Comparison of ENCODE assay signal across 8 mouse cellular contexts in the genomic region with DNA sequence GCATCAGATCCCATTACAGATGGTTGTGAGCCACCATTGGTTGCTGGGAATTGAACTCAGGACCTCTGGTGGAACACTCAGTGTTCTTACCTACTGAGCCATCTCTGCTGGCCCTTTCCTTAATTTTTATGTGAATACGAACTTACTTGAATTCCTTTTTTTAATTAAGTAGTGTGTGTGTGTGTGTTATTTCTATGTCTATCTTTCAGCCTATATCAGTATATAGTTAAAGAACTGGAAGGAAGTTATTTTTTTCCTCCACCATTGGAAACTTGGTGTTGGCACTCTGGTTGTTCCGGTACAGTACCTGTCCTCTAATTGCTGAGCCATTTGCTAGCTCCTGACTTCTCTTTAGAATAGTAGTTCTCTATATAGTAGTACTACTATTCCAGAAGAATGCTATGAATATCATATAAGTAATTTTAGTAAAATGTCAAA. TPM values are rescaled to one million over a fixed set of nuclear protein-coding genes. Genes with fewer than 3 reads are reported as not detected.
DNase-seq lines count a peak whose midpoint lies in the region; ATAC-seq and TF ChIP-seq lines count a peak whose summit lies in the region.

No protein-coding gene starts in this region.

- no peaks in the 10 kb centered on the region; the same call in 1 of the 2 replicates for H3K4me1 ChIP-seq in cerebellum, adult 2 months (ENCODE audit: control insufficient read depth, insufficient read depth, low read length)
- H3K4me1 ChIP-seq in G1E (ENCODE audit: insufficient read depth, low read depth, low read length) = peaks cover 24% of the 10 kb centered on the region
- peaks cover 7% of the 10 kb centered on the region; the same call in 1 of the 2 replicates for H3K4me1 ChIP-seq in forebrain, embryonic 13.5 days
- H3K4me1 ChIP-seq in limb, embryonic 14.5 days (ENCODE audit: control insufficient read depth, insufficient read depth, low read length) = no peaks in the 10 kb centered on the region
- 0 out of 2 replicates have a peak, but pooled peaks cover 3% of the 10 kb centered on the region for H3K4me1 ChIP-seq in stomach, embryonic 15.5 days

- no peaks in the 10 kb centered on the region for H3K36me3 ChIP-seq in G1E (replicated peaks)
- no peaks in the 10 kb centered on the region for H3K36me3 ChIP-seq in forebrain, embryonic 13.5 days (ENCODE audit: poor library complexity, severe bottlenecking)
- H3K36me3 ChIP-seq in limb, embryonic 14.5 days (ENCODE audit: control insufficient read depth, insufficient read depth, low read length) = no peaks in the 10 kb centered on the region
- no peaks in the 10 kb centered on the region for H3K36me3 ChIP-seq in stomach, embryonic 15.5 days

- no peak for TF ChIP-seq CTCF in cerebellum, adult 2 months (IDR thresholded peaks at IDR 0.05; ENCODE audit: borderline replicate concordance, insufficient read depth, low read depth, low read length)
- TF ChIP-seq CTCF in G1E (IDR thresholded peaks at IDR 0.05; ENCODE audit: low read depth, low read length) = no peak

- peak overlapping the region; percentile 75 for H3K4me3 ChIP-seq in cerebellum, adult 2 months (replicated peaks; ENCODE audit: insufficient read depth, low read depth, low read length)
- H3K4me3 ChIP-seq in G1E (ENCODE audit: low read depth, low read length) = peak overlapping the region; percentile 65
- peak overlapping the region; percentile 45 for H3K4me3 ChIP-seq in forebrain, embryonic 13.5 days
- H3K4me3 ChIP-seq in limb, embryonic 14.5 days (replicated peaks; ENCODE audit: low read length) = peak overlapping the region; percentile 48
- peak overlapping the region; percentile 54 for H3K4me3 ChIP-seq in stomach, embryonic 15.5 days (replicated peaks)

- peak overlapping the region; percentile 52 for H3K4me2 ChIP-seq in forebrain, embryonic 13.5 days
- peak overlapping the region; percentile 43 for H3K4me2 ChIP-seq in limb, embryonic 14.5 days (replicated peaks; ENCODE audit: low read depth, low read length, severe bottlenecking)
- peak overlapping the region; percentile 48 for H3K4me2 ChIP-seq in stomach, embryonic 15.5 days

- ATAC-seq in G1E (ENCODE audit: extremely low read depth, insufficient number of reproducible peaks, low FRiP score, poor library complexity, severe bottlenecking) = no peak
- 0 out of 2 replicates have a peak, but pooled peaks have one; percentile 13 for ATAC-seq in forebrain, embryonic 13.5 days
- peak; percentile 29 for ATAC-seq in limb, embryonic 14.5 days (ENCODE audit: low FRiP score, low read depth)
- no peak for ATAC-seq in stomach, embryonic 15.5 days (ENCODE audit: insufficient read depth, low FRiP score, low read depth)

- no peak overlapping the region for H3K27ac ChIP-seq in cerebellum, adult 2 months (ENCODE audit: insufficient read depth, low read length)
- H3K27ac ChIP-seq in forebrain, embryonic 13.5 days = no peak overlapping the region
- 0 out of 2 replicates have a peak overlapping the region, but pooled peaks have one; percentile 59 for H3K27ac ChIP-seq in limb, embryonic 14.5 days (replicated peaks; ENCODE audit: low read depth, low read length)
- peak overlapping the region; percentile 67; the same call in 1 of the 2 replicates for H3K27ac ChIP-seq in stomach, embryonic 15.5 days

- no peak overlapping the region for H3K9ac ChIP-seq in forebrain, embryonic 13.5 days
- H3K9ac ChIP-seq in limb, embryonic 14.5 days (ENCODE audit: low read depth, low read length, severe bottlenecking) = peak overlapping the region; percentile 40; the same call in 1 of the 2 replicates
- no peak overlapping the region; the same call in 1 of the 2 replicates for H3K9ac ChIP-seq in stomach, embryonic 15.5 days

- TF ChIP-seq POLR2A in cerebellum, adult 2 months (IDR thresholded peaks at IDR 0.05; ENCODE audit: borderline replicate concordance, insufficient read depth, low read length) = no peak
- TF ChIP-seq POLR2A in limb, embryonic 14.5 days (IDR thresholded peaks at IDR 0.05; ENCODE audit: borderline replicate concordance, extremely low read depth, insufficient read depth, insufficient read length) = no peak

- DNase-seq in cerebellum, adult 2 months = peak in 1 of 2 experiments; percentile 41
- DNase-seq in cerebellum, adult 18-20 months = no peak
- no peak for DNase-seq in G1E (ENCODE audit: low spot score)
- no peak for DNase-seq in limb, embryonic 14.5 days (ENCODE audit: low spot score)
- DNase-seq in spleen, postnatal 4 days (ENCODE audit: low spot score in 2 of 2) = no peak
- DNase-seq in right cerebral cortex, postnatal 4 days = no peak

- H3K9me3 ChIP-seq in G1E (replicated peaks) = peaks cover 3% of the 10 kb centered on the region
- no peaks in the 10 kb centered on the region; the same call in 1 of the 2 replicates for H3K9me3 ChIP-seq in forebrain, embryonic 13.5 days (replicated peaks)
- no peaks in the 10 kb centered on the region for H3K9me3 ChIP-seq in limb, embryonic 14.5 days (ENCODE audit: control insufficient read depth, low read length)
- H3K9me3 ChIP-seq in stomach, embryonic 15.5 days = no peaks in the 10 kb centered on the region

- no peaks in the 10 kb centered on the region for H3K27me3 ChIP-seq in cerebellum, adult 2 months (ENCODE audit: control insufficient read depth, insufficient read depth, low read length)
- 0 out of 2 replicates have a peak, but pooled peaks cover 2% of the 10 kb centered on the region for H3K27me3 ChIP-seq in G1E (ENCODE audit: insufficient read depth, low read length)
- H3K27me3 ChIP-seq in forebrain, embryonic 13.5 days = no peaks in the 10 kb centered on the region
- no peaks in the 10 kb centered on the region for H3K27me3 ChIP-seq in limb, embryonic 14.5 days (ENCODE audit: control insufficient read depth, insufficient read depth, low read length)
- no peaks in the 10 kb centered on the region for H3K27me3 ChIP-seq in stomach, embryonic 15.5 days (replicated peaks)

- WGBS in cerebellum, adult 2 months = 1% methylated on average over 2 of the region's 2 CpGs
- 6% methylated on average over 2 of the region's 2 CpGs for WGBS in forebrain, embryonic 13.5 days
- WGBS in limb, embryonic 14.5 days = 6% methylated on average over 2 of the region's 2 CpGs
- 19% methylated on average over 2 of the region's 2 CpGs for WGBS in stomach, embryonic 15.5 days

RNA-seq across cellular contexts. Expression of a gene that starts 32.6 kb away (rescaled TPM):
- polyA plus RNA-seq in cerebellum, adult 2 months (2012; rRNA removed) = 30.1 and 31.9 TPM in 2 replicates
- 46.6 and 55.0 TPM in 2 replicates for total RNA-seq in G1E (2014; fragmentation: Nextera tagmentation)
- 95.8 and 96.7 TPM in 2 replicates for total RNA-seq in G1E (2017)
- polyA plus RNA-seq in G1E (2012) = 4.0 and 5.0 TPM in 2 replicates
- 167 and 173 TPM in 2 replicates for polyA plus RNA-seq in forebrain, embryonic 13.5 days (2015; fragmentation: Nextera tagmentation; extraction: Ambion mirVana)
- polyA plus RNA-seq in limb, embryonic 14.5 days (2012; rRNA removed) = 111 and 139 TPM in 2 replicates
- 243 and 256 TPM in 2 replicates for polyA plus RNA-seq in limb, embryonic 14.5 days (2014; fragmentation: Nextera tagmentation; extraction: Ambion mirVana)
- 280 and 318 TPM in 2 replicates for polyA plus RNA-seq in stomach, embryonic 15.5 days (2015; fragmentation: Nextera tagmentation; extraction: Ambion mirVana)

RNA-seq across cellular contexts. Expression of a gene that starts 50.1 kb away (rescaled TPM):
- 2.9 and 3.0 TPM in 2 replicates for polyA plus RNA-seq in cerebellum, adult 2 months (2012; rRNA removed)
- total RNA-seq in G1E (2014; fragmentation: Nextera tagmentation) (2.7 and 9.3 TPM in 2 replicates), G1E (2017) (0.99 and 1.1 TPM in 2 replicates)
- polyA plus RNA-seq in G1E (2012) = 0.20 and 0.26 TPM in 2 replicates
- polyA plus RNA-seq in forebrain, embryonic 13.5 days (2015; fragmentation: Nextera tagmentation; extraction: Ambion mirVana) = 13.5 and 13.9 TPM in 2 replicates
- 1.8 and 2.0 TPM in 2 replicates for polyA plus RNA-seq in limb, embryonic 14.5 days (2012; rRNA removed)
- polyA plus RNA-seq in limb, embryonic 14.5 days (2014; fragmentation: Nextera tagmentation; extraction: Ambion mirVana) = 2.9 and 3.7 TPM in 2 replicates
- 3.2 and 3.5 TPM in 2 replicates for polyA plus RNA-seq in stomach, embryonic 15.5 days (2015; fragmentation: Nextera tagmentation; extraction: Ambion mirVana)

RNA-seq across cellular contexts. Expression of a gene that starts 54.9 kb away (rescaled TPM):
- polyA plus RNA-seq in cerebellum, adult 2 months (2012; rRNA removed) = 20.0 and 21.2 TPM in 2 replicates
- total RNA-seq in G1E (2014; fragmentation: Nextera tagmentation) (27.5 and 32.3 TPM in 2 replicates), G1E (2017) (12.6 and 15.7 TPM in 2 replicates)
- polyA plus RNA-seq in G1E (2012) = 4.1 and 4.6 TPM in 2 replicates
- 13.1 and 14.7 TPM in 2 replicates for polyA plus RNA-seq in forebrain, embryonic 13.5 days (2015; fragmentation: Nextera tagmentation; extraction: Ambion mirVana)
- polyA plus RNA-seq in limb, embryonic 14.5 days (2012; rRNA removed) = 11.7 and 15.5 TPM in 2 replicates
- polyA plus RNA-seq in limb, embryonic 14.5 days (2014; fragmentation: Nextera tagmentation; extraction: Ambion mirVana) = 10.4 and 12.1 TPM in 2 replicates
- polyA plus RNA-seq in stomach, embryonic 15.5 days (2015; fragmentation: Nextera tagmentation; extraction: Ambion mirVana) = 9.0 and 9.2 TPM in 2 replicates

Comparison
In these comparisons a context has a peak if more than half of its experiments do, and no peak if none do; other contexts are left out.
1. H3K27ac ChIP-seq: peak in limb, embryonic 14.5 days (single experiment) and stomach, embryonic 15.5 days (single experiment); none in cerebellum, adult 2 months (single experiment) and forebrain, embryonic 13.5 days (single experiment).
2. ATAC-seq: peak in forebrain, embryonic 13.5 days (single experiment) and limb, embryonic 14.5 days (single experiment); none in G1E (single experiment) and stomach, embryonic 15.5 days (single experiment).
3. Peak in every context shown above with its lines, with median percentiles within 50 percentile points of each other: H3K4me3 ChIP-seq and H3K4me2 ChIP-seq.